Mouse (Mus musculus) bone marrow macrophage, adult 2 months (primary cell): ENCODE measurements around the gene Hs1bp3. TPM values are rescaled to one million over a fixed set of nuclear protein-coding genes. Genes with fewer than 3 reads are reported as not detected.

ENCODE experiments used
- H3K27ac ChIP-seq: 2 replicates; pipeline ENCODE4 v1.5.1; 2012; ENCODE audit warnings: low read depth, low read length; ENCODE audit not compliant: insufficient read depth
- H3K4me1 ChIP-seq: 2 replicates; pipeline ENCODE4 v1.6.1; 2012; ENCODE audit warnings: low read length; ENCODE audit not compliant: control insufficient read depth, insufficient read depth
- H3K4me3 ChIP-seq: 2 replicates; pipeline ENCODE4 v1.5.1; 2012; ENCODE audit warnings: mild to moderate bottlenecking, low read length, moderate library complexity; ENCODE audit not compliant: insufficient read depth
- CTCF ChIP-seq: IDR thresholded peaks from 2 replicates; pipeline ENCODE4 v1.5.1; 2012; ENCODE audit warnings: low read depth, mild to moderate bottlenecking, low read length, moderate library complexity
- POLR2A ChIP-seq: IDR thresholded peaks from 2 replicates; pipeline ENCODE4 v1.6.1; 2012; ENCODE audit warnings: mild to moderate bottlenecking, low read depth, low read length, borderline replicate concordance
- polyA plus RNA-seq: library from polyadenylated mRNA; stranded (reverse); fragments of >200 nt; gene quantifications from 2 replicates; pipeline ENCODE4 v1.2.4, GENCODE M21; 2012; ENCODE audit not compliant: missing spikeins, insufficient read depth, insufficient read length

Gene Hs1bp3
- polyA plus RNA-seq, 1 experiment: 33.4 TPM

DNA sequence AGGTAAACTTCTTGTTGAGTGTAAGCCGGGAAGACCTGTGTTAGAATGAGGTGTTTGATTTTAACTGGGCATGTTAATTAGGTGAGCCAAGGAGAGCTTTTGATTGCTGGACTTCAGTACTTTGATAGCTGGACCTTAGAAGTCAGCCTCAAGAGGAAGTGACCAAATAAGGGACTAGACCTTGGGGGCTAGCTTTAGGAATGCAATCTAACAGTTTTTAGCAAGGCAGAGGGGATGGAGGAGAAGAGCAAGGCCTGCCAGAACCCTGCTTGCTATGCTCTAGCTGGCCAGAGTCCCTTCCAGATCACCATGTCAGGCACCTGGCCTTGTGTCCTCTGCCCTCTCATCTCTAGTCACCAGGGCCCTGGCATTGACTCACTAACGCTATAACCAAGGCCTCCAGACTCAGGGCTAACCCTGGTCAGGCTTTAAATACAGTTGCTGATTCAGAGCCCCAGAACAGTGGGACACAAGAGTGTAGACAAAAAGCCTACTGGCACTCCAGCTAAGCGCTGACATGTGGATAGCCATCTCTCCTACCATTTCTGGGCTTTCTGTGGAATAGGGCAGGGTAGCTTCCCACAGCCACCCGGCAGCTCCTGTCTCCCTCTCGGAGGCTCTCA, 45.2 kb downstream of the Hs1bp3 start:
- H3K4me3 ChIP-seq: no peak overlapping the region
- no peak overlapping the region for H3K27ac ChIP-seq
- H3K4me1 ChIP-seq: peaks cover 12% of the 10 kb centered on the region
- no peak for TF ChIP-seq CTCF
- TF ChIP-seq POLR2A: no peak

DNA sequence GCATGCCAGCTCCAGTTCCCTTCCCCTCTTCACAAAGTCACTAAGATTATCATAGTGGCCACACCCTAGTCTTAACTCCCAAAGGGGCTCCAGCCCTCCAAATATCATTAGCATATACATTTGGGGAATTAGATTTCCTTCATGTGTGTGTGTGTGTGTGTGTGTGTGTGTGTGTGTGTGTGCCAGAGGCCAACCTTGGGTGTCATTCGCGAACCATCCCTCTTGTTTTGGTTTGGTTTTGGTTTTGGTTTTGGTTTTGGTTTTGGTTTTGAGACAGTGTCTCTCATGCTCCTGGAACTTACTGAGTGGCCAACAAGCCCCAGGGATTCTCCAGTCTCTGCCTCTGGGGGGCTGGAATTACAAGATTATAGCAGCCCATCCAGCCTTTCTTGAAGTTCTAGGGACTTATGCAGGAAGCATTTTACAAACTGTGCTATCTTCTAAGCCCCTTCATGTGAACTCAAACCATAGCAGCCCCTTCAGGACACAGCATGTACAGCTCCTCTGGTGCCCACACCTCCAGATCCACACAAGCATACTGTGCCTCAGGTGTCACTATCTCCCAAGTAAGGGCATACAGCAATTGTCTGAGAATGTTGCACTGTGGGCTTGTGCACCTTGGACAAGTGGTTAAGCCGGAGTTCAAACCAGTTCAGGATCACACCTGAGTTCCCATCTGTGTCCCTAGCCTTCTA, 46.3 kb downstream of the Hs1bp3 start:
- Histone ChIP-seq H3K4me3 (no peak overlapping the region), H3K27ac (no peak overlapping the region), H3K4me1 (peaks cover 12% of the 10 kb centered on the region)
- TF ChIP-seq CTCF: no peak
- TF ChIP-seq POLR2A: no peak

- Histone ChIP-seq H3K4me3 (no peak overlapping the region), H3K4me1 (peaks cover 13% of the 10 kb centered on the region), H3K27ac (no peak overlapping the region)
- TF ChIP-seq POLR2A: no peak
- TF ChIP-seq CTCF: no peak
Measured at GRCm38 (mm10) chr12:8361866-8362265, 48.6 kb downstream of the Hs1bp3 start.

DNA sequence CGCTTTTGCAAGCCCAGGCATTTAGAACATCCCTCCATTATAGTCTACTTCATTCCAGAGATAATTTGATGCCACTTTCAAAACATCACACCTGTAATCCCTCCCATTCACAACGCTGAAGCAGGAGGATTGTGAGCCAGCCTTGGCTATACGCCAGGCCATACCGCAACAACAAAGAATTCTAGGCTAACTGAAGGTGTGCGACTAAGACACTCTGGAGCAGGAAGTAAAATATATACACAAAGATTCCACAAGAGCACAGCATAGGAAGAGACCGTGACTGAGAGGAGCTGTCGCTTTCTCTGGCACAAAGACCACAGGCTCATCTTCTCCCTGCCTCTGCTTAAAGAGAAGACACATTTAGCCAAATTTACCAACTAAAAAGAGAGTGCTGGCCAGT, 49.2 kb downstream of the Hs1bp3 start:
- TF ChIP-seq POLR2A: no peak
- TF ChIP-seq CTCF: no peak
- Histone ChIP-seq H3K4me1 (peaks cover 11% of the 10 kb centered on the region), H3K27ac (no peak overlapping the region)

DNA sequence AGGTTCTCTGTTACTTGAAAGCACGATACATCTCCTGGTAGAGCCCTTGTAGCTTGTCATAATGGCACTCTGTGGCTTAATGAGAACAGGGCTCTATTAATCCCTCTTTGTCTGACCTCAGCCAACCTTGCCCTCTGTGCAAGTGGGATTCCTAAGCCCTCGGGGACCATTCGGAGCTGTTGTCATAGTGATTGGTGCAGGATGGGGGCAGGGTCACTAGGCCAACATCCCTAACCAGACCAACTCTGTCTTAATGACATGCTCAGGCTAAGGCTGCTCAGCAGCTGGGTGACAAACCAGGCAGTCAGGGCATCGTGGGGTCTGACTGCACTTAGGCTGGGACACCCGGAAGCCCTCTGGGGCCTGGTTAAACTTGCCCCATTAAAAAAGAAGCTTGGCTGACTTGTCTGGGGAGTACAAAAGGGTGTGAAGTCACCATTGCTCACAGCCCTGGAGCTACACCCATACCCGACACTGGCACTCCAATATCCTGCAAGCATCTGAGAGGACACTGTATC, 51.1 kb downstream of the Hs1bp3 start:
- Histone ChIP-seq H3K27ac (no peak overlapping the region), H3K4me1 (peaks cover 4% of the 10 kb centered on the region; the same call in 1 of the 2 replicates), H3K4me3 (no peak overlapping the region)
- TF ChIP-seq POLR2A (no peak), CTCF (no peak)

More for the DNA sequence above, 49.2 kb downstream of the Hs1bp3 start:
- H3K4me3 ChIP-seq: no peak overlapping the region

DNA sequence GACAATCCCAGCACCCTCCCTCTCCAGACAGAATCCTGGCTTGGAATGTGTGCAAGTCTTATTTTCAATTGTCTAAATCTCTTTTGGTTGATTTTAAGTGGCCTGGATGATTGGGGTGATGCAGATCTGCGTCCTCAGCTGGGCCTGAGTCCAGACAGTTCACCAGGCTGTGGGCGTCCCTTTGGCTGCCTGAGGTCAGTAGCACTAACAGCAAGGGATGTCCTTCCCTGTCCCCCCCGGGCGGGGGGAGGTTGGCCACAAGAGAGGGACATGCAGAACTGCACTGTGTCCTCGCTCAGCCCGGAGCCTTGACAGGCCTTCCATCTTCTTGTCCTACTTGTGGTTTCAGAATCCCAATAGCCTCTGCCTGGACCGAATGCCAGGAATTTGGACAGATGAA, 52.1 kb downstream of the Hs1bp3 start:
- Histone ChIP-seq H3K4me1 (peaks cover 2% of the 10 kb centered on the region; the same call in 1 of the 2 replicates), H3K4me3 (no peak overlapping the region), H3K27ac (no peak overlapping the region)
- no peak for TF ChIP-seq CTCF
- no peak for TF ChIP-seq POLR2A

GRCm38 (mm10) chr12:8365905-8366576, 52.8 kb downstream of the Hs1bp3 start:
- TF ChIP-seq CTCF (no peak), POLR2A (no peak)
- H3K4me3 ChIP-seq: no peak overlapping the region
- H3K4me1 ChIP-seq: peaks cover 2% of the 10 kb centered on the region; the same call in 1 of the 2 replicates
- no peak overlapping the region for H3K27ac ChIP-seq

DNA sequence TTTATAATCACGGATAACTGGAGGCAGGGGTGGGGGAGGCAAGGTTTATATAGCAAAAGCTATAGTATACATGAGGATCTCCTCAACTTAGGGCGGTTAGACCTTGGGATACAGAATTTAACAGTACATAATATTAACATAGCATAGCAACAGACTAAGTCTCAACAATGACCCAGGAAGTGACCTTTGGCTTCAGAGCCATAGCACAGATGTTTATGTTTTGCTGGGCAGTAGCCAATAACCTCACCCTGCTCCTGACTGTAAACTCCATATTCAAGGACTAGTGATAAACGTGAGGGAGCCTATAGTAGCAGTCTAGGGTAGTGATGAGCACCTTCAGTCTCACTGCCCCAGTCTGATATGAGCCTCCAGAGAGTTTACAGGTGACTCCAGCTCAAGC, 53.5 kb downstream of the Hs1bp3 start:
- TF ChIP-seq CTCF: no peak
- peaks cover 7% of the 10 kb centered on the region for H3K4me1 ChIP-seq

DNA sequence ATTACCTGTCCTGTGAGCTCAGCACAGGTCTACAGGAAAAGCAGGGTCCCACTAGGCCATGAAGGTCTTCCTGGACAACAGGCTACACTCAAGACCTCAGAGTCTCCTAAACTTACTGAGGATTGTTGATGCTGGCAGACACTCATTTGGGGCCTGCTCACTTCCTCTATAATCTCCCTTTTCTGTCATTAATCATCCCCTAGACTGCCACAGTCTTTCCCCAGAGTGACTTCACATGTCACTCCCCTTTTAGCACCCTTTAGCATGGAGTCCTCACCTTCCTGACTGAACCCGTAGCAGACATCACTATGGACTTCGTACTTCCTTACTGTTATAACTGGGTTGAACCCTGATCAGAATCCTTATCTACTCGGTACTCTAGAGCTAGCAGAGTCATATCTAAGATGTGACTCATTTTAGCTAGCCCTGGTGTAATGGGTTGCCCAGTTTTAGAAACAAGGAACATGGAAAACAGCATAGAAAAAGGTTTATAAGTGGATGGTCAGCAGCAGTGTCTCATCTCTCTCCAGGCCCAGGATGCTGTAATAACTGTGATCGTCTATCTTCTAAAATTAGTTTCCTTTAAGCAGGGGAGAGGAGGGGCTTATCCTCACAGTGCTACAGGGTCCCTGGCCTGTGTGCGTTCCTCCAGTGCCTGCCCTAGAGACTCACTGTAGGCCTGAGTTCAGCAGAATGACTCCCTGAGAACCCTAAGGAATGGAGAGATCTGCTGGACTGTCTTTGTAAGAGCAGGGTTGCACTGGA, 58.7 kb downstream of the Hs1bp3 start:
- Histone ChIP-seq H3K4me3 (no peak overlapping the region), H3K27ac (no peak overlapping the region), H3K4me1 (peaks cover 16% of the 10 kb centered on the region)
- TF ChIP-seq CTCF (no peak), POLR2A (no peak)

More for the DNA sequence above, 53.5 kb downstream of the Hs1bp3 start:
- no peak overlapping the region for H3K27ac ChIP-seq
- no peak overlapping the region for H3K4me3 ChIP-seq
